Mouse (Mus musculus): Measurements from ENCODE around the gene Rab3il1.
"Not testable (repeated sequence)": the region's sequence is repeated elsewhere in the genome, so short reads cannot be mapped to it uniquely, and the experiment has no call there.

Gene Rab3il1

GRCm38 (mm10) chr19:10001206-10001969 lies at the start of gene Rab3il1, which contains the start of gene Best1:
TSS of gene Rab3il1 (plus strand) at chr19:10001669.
TSS of gene Best1 (minus strand) at chr19:10001633.
- DNase-seq (ENCODE audit: low read depth, low spot score) = no peak

- no peak for DNase-seq (ENCODE audit: low read depth, low spot score)
Measured at GRCm38 (mm10) chr19:9952390-9952789, 49.1 kb upstream of the Rab3il1 start.

- DNase-seq (ENCODE audit: low read depth, low spot score) = no peak
Measured at GRCm38 (mm10) chr19:9952912-9953311, 48.6 kb upstream of the Rab3il1 start.

GRCm38 (mm10) chr19:9954055-9954810 lies 47.2 kb upstream of the Rab3il1 start:
- peak; percentile 75 for DNase-seq (ENCODE audit: low read depth, low spot score)

- DNase-seq (ENCODE audit: low read depth, low spot score) = no peak
Measured at GRCm38 (mm10) chr19:9954811-9955202, 46.7 kb upstream of the Rab3il1 start.

- DNase-seq (ENCODE audit: low read depth, low spot score) = no peak
Measured at GRCm38 (mm10) chr19:9955438-9955837, 46.0 kb upstream of the Rab3il1 start.

- no peak for DNase-seq (ENCODE audit: low read depth, low spot score)
Measured at GRCm38 (mm10) chr19:9956624-9957388, 44.7 kb upstream of the Rab3il1 start.

- no peak for DNase-seq (ENCODE audit: low read depth, low spot score)
Measured at GRCm38 (mm10) chr19:9957965-9958364, 43.5 kb upstream of the Rab3il1 start.

- DNase-seq (ENCODE audit: low read depth, low spot score) = no peak
Measured at GRCm38 (mm10) chr19:9960769-9961168, 40.7 kb upstream of the Rab3il1 start.

GRCm38 (mm10) chr19:9964205-9964916 lies 37.1 kb upstream of the Rab3il1 start:
- peak; percentile 68 for DNase-seq (ENCODE audit: low read depth, low spot score)

GRCm38 (mm10) chr19:9966096-9966867 lies 35.2 kb upstream of the Rab3il1 start:
- no peak for DNase-seq (ENCODE audit: low read depth, low spot score)

- no peak for DNase-seq (ENCODE audit: low read depth, low spot score)
Measured at GRCm38 (mm10) chr19:9968081-9968787, 33.2 kb upstream of the Rab3il1 start.

GRCm38 (mm10) chr19:9974853-9975252 lies 26.6 kb upstream of the Rab3il1 start:
- DNase-seq (ENCODE audit: low read depth, low spot score) = not testable (repeated sequence)

GRCm38 (mm10) chr19:9977085-9977484 lies 24.4 kb upstream of the Rab3il1 start:
- no peak for DNase-seq (ENCODE audit: low read depth, low spot score)

GRCm38 (mm10) chr19:9978431-9978951 lies 23.0 kb upstream of the Rab3il1 start:
- no peak for DNase-seq (ENCODE audit: low read depth, low spot score)

GRCm38 (mm10) chr19:9979156-9979555 lies 22.3 kb upstream of the Rab3il1 start:
- no peak for DNase-seq (ENCODE audit: low read depth, low spot score)

GRCm38 (mm10) chr19:9980258-9980657 lies 21.2 kb upstream of the Rab3il1 start, which contains the start of gene Fth1:
TSS of gene Fth1 (plus strand) at chr19:9980598.
- DNase-seq (ENCODE audit: low read depth, low spot score) = no peak

- DNase-seq (ENCODE audit: low read depth, low spot score) = no peak
Measured at GRCm38 (mm10) chr19:9981621-9982020, 19.8 kb upstream of the Rab3il1 start.

GRCm38 (mm10) chr19:9982151-9982851 lies 19.2 kb upstream of the Rab3il1 start:
- DNase-seq (ENCODE audit: low read depth, low spot score) = peak; percentile 96

Data from telencephalon, adult 2 months (tissue).